Mouse (Mus musculus): ENCODE measurements at regions not wholly inside any gene's neighbourhood (a gene's known extent, or its start where the extent isn't known, plus 50 kb on each side); places are given as distances from the start of the nearest gene placed in this dataset.
"Not testable (repeated sequence)": the region's sequence is repeated elsewhere in the genome, so short reads cannot be mapped to it uniquely, and the experiment has no call there.

DNA sequence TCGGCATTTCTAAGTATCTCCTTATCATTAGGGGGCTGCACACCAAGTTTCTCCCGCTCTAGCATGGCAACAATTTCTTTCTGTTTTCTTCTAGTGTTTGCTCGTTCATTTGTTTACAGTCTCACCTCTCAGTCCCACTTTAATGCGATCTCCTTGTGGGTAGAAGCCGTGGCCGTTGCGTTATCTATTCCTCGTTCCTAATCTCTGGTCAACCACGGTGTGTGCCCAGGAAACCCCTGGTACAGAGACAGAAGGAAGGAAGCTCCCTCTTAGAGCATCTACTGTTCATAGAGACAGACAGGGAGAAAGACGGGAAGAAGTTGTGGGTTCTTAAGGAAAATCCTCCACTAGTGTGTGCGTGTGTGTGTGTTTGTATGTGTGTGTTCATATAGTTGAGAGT lies 110.9 kb upstream of the Klf3 start:
- no peaks in the 10 kb centered on the region for H3K4me1 ChIP-seq
- H3K27ac ChIP-seq = no peak overlapping the region
- no peak overlapping the region for H3K4me2 ChIP-seq (replicated peaks)
- no peak overlapping the region for H3K9ac ChIP-seq
- H3K36me3 ChIP-seq = no peaks in the 10 kb centered on the region
- no peaks in the 10 kb centered on the region for H3K9me3 ChIP-seq
- no peak for ATAC-seq (ENCODE audit: insufficient number of reproducible peaks, insufficient read depth, low FRiP score, low TSS enrichment)
- no peak overlapping the region for H3K4me3 ChIP-seq
- no peaks in the 10 kb centered on the region for H3K27me3 ChIP-seq
- WGBS = 93% methylated on average over 11 of the region's 11 CpGs

DNA sequence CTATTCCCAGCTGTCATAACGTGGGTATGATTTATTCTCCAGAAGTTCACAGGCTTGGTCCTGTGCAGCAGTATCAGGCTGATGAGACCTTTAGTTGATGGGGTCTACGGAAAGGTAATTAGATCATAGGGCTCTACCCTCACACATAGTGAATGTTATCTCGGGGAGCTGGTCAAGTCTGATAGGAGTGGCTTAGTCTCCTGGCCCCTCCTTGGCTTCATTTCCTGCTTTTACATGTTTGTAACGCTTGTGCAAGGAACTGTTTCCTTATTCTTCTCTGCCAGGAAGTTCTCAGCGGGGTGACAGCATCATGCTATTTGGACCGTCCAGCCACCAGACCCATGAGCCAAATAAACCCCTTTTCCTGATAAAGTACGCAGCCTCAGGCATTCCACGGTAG lies 109.6 kb upstream of the Klf3 start:
- no peak overlapping the region for H3K4me3 ChIP-seq
- H3K27ac ChIP-seq = no peak overlapping the region
- 81% methylated on average over 8 of the region's 8 CpGs for WGBS
- no peak for ATAC-seq (ENCODE audit: insufficient number of reproducible peaks, insufficient read depth, low FRiP score, low TSS enrichment)
- H3K4me1 ChIP-seq = no peaks in the 10 kb centered on the region
- no peaks in the 10 kb centered on the region for H3K27me3 ChIP-seq
- H3K9me3 ChIP-seq = no peaks in the 10 kb centered on the region
- no peaks in the 10 kb centered on the region for H3K36me3 ChIP-seq
- no peak overlapping the region for H3K4me2 ChIP-seq (replicated peaks)
- no peak overlapping the region for H3K9ac ChIP-seq

GRCm38 (mm10) chr5:64694606-64695005 lies 108.6 kb upstream of the Klf3 start:
- ATAC-seq (ENCODE audit: insufficient number of reproducible peaks, insufficient read depth, low FRiP score, low TSS enrichment) = no peak
- Histone ChIP-seq H3K9ac (no peak overlapping the region), H3K4me3 (no peak overlapping the region), H3K4me2 (replicated peaks) (no peak overlapping the region), H3K4me1 (no peaks in the 10 kb centered on the region), H3K27ac (no peak overlapping the region), H3K36me3 (no peaks in the 10 kb centered on the region), H3K9me3 (no peaks in the 10 kb centered on the region), H3K27me3 (no peaks in the 10 kb centered on the region)
- 66% methylated on average over 8 of the region's 8 CpGs for WGBS

DNA sequence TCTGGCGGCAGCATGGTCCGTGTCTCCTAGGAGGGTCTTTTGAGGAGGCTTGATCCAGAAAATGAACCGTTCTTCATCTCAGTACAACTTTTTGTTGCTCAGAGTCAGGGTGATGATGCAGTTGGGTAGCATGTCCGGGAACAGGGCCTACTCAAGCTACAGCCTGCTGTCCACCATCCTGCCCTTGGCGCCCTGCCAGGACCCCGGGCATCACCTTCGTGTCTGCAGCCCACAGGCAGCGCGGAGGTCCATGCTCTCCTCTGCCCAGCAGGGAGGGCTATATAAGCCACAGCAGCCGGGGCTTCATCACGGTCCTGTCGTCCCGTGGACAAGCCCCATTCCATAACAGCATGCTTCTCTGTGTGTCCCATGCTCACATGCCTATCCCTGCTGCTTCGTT lies 107.1 kb upstream of the Klf3 start:
- Histone ChIP-seq H3K36me3 (no peaks in the 10 kb centered on the region), H3K4me1 (0 out of 2 replicates have a peak, but pooled peaks cover under 1% of the 10 kb centered on the region), H3K27me3 (no peaks in the 10 kb centered on the region), H3K4me2 (replicated peaks) (no peak overlapping the region), H3K4me3 (no peak overlapping the region), H3K9me3 (no peaks in the 10 kb centered on the region), H3K9ac (no peak overlapping the region), H3K27ac (no peak overlapping the region)
- ATAC-seq (ENCODE audit: insufficient number of reproducible peaks, insufficient read depth, low FRiP score, low TSS enrichment) = no peak
- 88% methylated on average over 14 of the region's 14 CpGs for WGBS

DNA sequence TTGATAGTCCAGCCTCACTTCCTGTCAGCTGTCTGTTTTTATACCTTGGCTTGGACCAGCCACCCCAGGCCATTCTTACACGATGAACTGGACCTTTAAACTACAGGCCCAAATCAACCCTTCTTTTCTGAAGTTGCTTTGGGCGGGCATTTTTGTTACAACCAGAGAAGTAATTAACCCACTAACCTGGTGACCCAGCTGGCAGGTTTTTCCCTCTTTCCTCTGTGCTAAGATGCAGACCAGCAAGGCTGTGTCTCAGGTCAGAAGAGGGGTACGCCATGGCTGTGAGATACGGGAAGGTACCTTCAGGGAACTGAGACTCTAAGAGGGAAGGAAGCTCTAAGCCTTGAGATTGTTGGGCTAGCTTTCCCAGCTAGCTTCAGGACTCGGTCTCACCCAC lies 105.7 kb upstream of the Klf3 start:
- H3K27ac ChIP-seq = no peak overlapping the region
- H3K4me1 ChIP-seq = peaks cover 10% of the 10 kb centered on the region
- 87% methylated on average over 5 of the region's 5 CpGs for WGBS
- no peaks in the 10 kb centered on the region for H3K27me3 ChIP-seq
- H3K36me3 ChIP-seq = no peaks in the 10 kb centered on the region
- no peak for ATAC-seq (ENCODE audit: insufficient number of reproducible peaks, insufficient read depth, low FRiP score, low TSS enrichment)
- no peak overlapping the region for H3K4me3 ChIP-seq
- no peaks in the 10 kb centered on the region for H3K9me3 ChIP-seq
- H3K9ac ChIP-seq = no peak overlapping the region
- H3K4me2 ChIP-seq (replicated peaks) = no peak overlapping the region

DNA sequence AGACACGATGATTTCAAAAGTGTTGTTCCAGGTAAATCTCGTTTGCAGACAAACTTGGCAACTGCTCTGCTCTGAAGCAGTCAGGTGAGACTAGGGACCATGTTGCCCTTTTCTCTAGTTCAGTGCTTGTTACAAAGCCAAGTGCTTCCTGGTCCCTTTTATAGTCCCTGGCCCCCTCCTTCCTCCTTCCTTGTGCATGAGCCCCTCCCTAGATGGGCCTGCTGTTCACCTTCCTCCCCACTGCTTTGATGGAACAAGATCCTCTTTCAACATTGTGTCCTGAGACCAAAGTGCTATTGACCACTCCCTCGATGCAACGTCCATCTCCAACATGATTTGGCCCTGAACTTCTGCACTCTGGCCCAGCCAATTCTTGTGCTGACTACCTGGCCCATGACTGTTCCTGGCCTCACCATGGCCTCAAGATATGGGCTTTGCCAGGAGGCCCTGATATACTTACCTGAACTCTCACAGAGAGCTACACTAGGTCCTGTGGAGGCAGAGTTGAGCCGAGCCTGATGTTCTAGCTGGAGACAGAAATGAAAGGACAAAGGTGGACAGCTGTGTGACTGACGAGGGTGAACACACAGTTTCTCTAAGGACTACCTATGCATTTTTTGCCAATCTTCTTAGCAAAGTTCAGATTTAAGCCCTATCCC lies 104.6 kb upstream of the Klf3 start:
- Histone ChIP-seq H3K9me3 (no peaks in the 10 kb centered on the region), H3K4me2 (replicated peaks) (no peak overlapping the region), H3K4me1 (peaks cover 10% of the 10 kb centered on the region), H3K27me3 (no peaks in the 10 kb centered on the region), H3K9ac (no peak overlapping the region), H3K4me3 (no peak overlapping the region), H3K36me3 (no peaks in the 10 kb centered on the region), H3K27ac (no peak overlapping the region)
- no peak for ATAC-seq (ENCODE audit: insufficient number of reproducible peaks, insufficient read depth, low FRiP score, low TSS enrichment)
- 88% methylated on average over 6 of the region's 6 CpGs for WGBS

DNA sequence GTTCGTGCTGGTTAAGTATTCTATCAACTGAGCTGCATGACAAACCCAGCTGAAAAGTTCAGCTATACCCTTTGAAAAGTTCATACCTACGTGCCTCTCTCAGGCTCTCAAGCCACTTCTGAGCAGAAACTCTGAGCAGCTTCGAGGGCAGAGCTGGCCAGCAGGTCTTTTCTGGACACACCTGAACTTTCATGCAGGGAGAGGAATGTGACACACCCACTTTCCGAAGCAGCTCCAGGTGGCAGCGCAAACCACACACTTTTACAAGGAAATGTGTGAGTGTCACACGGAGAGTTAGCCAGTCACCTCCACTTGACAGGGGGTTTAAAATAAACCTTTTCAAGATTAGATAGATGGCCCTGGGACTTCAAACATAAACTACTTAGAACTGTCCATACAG lies 103.2 kb upstream of the Klf3 start:
- Histone ChIP-seq H3K27me3 (no peaks in the 10 kb centered on the region), H3K27ac (no peak overlapping the region), H3K4me1 (peaks cover 21% of the 10 kb centered on the region), H3K9me3 (no peaks in the 10 kb centered on the region), H3K4me3 (no peak overlapping the region), H3K4me2 (replicated peaks) (no peak overlapping the region), H3K9ac (no peak overlapping the region), H3K36me3 (no peaks in the 10 kb centered on the region)
- no peak for ATAC-seq (ENCODE audit: insufficient number of reproducible peaks, insufficient read depth, low FRiP score, low TSS enrichment)
- 80% methylated on average over 6 of the region's 6 CpGs for WGBS

DNA sequence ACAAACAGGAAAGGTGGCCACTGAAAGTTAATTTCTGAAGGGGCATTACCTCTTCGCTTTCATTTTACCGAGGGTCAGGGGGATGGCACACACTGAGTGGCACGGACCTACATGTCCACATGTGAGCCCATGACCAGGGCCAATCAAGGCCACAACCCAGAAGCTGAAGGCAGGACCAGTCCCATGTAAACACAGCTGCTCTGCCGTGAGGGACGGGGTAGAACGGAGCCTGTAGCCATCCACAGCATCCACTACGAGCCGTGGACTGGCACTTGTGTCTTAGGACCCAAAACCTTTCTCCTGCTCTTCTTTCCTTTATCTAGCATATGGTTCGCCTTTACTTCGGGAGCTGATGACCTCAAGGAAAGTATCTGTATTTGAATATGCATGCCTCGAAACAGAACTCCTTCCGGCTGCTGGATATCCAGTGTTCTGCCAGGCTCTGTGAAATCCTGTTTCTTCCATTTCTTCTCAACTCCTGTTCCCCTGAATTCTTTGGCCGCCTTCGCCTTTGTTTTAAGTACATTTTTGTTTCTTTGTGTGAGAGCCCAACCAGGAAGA lies 101.9 kb upstream of the Klf3 start:
- 68% methylated on average over 14 of the region's 14 CpGs for WGBS
- H3K27ac ChIP-seq = peak overlapping the region; percentile 72
- H3K9me3 ChIP-seq = no peaks in the 10 kb centered on the region
- ATAC-seq (ENCODE audit: insufficient number of reproducible peaks, insufficient read depth, low FRiP score, low TSS enrichment) = no peak
- H3K9ac ChIP-seq = no peak overlapping the region
- H3K4me3 ChIP-seq = no peak overlapping the region
- peaks cover 24% of the 10 kb centered on the region for H3K4me1 ChIP-seq
- no peaks in the 10 kb centered on the region for H3K27me3 ChIP-seq
- H3K4me2 ChIP-seq (replicated peaks) = 0 out of 2 replicates have a peak overlapping the region, but pooled peaks have one; percentile 13
- no peaks in the 10 kb centered on the region for H3K36me3 ChIP-seq

DNA sequence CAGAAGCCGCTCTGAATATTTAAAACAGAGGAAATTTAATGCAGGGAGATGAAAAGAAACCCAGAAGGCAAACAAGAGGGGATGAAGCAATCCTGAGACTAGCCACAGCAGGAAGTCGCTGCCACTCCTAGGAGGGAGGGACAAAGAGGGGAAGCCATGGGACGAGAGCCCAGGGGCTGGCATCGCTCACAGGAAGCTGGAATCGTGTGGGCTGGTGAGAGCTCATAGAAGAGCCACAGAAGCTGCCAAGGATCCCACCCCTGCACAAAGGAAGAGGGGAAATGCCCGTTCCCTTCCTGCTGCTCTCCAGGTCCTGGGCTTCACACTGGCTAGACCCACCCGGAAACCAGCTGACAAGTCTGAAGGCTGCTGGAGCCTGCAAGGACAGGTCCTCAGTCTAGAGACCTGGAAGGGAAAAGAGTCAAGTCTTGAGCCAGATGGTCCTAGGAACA lies 101.4 kb upstream of the Klf3 start:
- Histone ChIP-seq H3K27me3 (no peaks in the 10 kb centered on the region), H3K4me1 (peaks cover 24% of the 10 kb centered on the region), H3K36me3 (no peaks in the 10 kb centered on the region), H3K9me3 (no peaks in the 10 kb centered on the region), H3K4me2 (replicated peaks) (0 out of 2 replicates have a peak overlapping the region, but pooled peaks have one; percentile 13), H3K27ac (peak overlapping the region; percentile 72), H3K4me3 (no peak overlapping the region), H3K9ac (no peak overlapping the region)
- no peak for ATAC-seq (ENCODE audit: insufficient number of reproducible peaks, insufficient read depth, low FRiP score, low TSS enrichment)
- WGBS = 25% methylated on average over 7 of the region's 7 CpGs

DNA sequence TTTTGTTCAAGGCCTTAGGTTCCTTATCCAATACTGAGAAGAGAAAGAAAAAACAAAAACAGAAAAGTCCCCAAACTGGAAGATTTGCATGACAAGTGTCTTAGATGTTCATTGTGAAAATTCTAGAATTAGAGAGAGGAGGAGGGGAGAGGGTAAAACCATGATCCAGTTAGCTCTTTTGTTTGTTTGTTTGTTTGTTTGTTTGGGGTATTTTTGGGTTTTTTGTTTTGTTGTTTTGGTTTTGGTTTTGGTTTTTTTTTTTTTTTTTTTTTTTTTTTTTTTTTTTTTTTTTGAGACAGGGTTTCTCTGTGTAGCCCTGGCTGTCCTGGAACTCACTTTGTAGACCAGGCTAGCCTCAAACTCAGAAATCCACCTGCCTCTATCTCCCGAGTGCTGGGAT lies 100.8 kb upstream of the Klf3 start:
- not testable (repeated sequence) for ATAC-seq (ENCODE audit: insufficient number of reproducible peaks, insufficient read depth, low FRiP score, low TSS enrichment); H3K27me3 ChIP-seq; H3K36me3 ChIP-seq; H3K9me3 ChIP-seq; H3K4me2 ChIP-seq (replicated peaks); H3K4me3 ChIP-seq; H3K27ac ChIP-seq; H3K9ac ChIP-seq
- 50% methylated on average over 1 of the region's 1 CpGs for WGBS
- H3K4me1 ChIP-seq = peaks cover 24% of the 10 kb centered on the region

- WGBS = 62% methylated on average over 9 of the region's 9 CpGs
- H3K27ac ChIP-seq = no peak overlapping the region
- no peak for ATAC-seq (ENCODE audit: insufficient number of reproducible peaks, insufficient read depth, low FRiP score, low TSS enrichment)
- H3K4me3 ChIP-seq = no peak overlapping the region
- no peaks in the 10 kb centered on the region for H3K9me3 ChIP-seq
- H3K36me3 ChIP-seq = no peaks in the 10 kb centered on the region
- peaks cover 24% of the 10 kb centered on the region for H3K4me1 ChIP-seq
- H3K9ac ChIP-seq = no peak overlapping the region
- no peak overlapping the region for H3K4me2 ChIP-seq (replicated peaks)
- H3K27me3 ChIP-seq = no peaks in the 10 kb centered on the region
Measured at GRCm38 (mm10) chr5:64703091-64703872, 99.9 kb upstream of the Klf3 start.

GRCm38 (mm10) chr5:64704144-64704543 lies 99.0 kb upstream of the Klf3 start:
- Histone ChIP-seq H3K4me3 (no peak overlapping the region), H3K4me1 (peaks cover 24% of the 10 kb centered on the region), H3K4me2 (replicated peaks) (no peak overlapping the region), H3K9me3 (no peaks in the 10 kb centered on the region), H3K9ac (no peak overlapping the region), H3K27ac (0 out of 2 replicates have a peak overlapping the region, but pooled peaks have one; percentile 12), H3K36me3 (no peaks in the 10 kb centered on the region), H3K27me3 (no peaks in the 10 kb centered on the region)
- ATAC-seq (ENCODE audit: insufficient number of reproducible peaks, insufficient read depth, low FRiP score, low TSS enrichment) = no peak
- 66% methylated on average over 7 of the region's 7 CpGs for WGBS
